ENCODE assay signal across 21 mouse cellular contexts in the genomic region with DNA sequence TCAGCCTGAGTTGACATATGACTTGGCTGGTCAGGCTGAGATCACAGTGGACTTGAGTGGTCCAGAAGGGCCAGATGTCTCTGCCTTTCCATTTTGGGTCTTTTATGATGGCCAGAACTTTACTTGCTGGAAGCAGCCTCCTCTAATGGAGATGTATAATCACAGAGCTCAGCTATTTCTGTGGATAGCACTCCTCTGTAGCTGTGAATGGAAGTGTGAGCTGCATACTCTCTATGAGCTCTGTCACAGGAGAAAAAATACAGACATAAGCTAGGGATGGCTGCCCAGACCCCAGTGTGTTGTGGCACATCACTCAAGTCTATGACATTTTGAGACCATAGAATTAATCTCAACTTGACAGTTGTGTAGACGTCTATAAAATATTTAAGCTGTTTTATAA.
"Had no signal": no experiment of that assay in that cellular context is flagged by ENCODE, and none has a peak within 500 bp of the region (broad histone marks: within the 10 kb centered on the region; RNA-seq: fewer than 3 reads in every experiment).

No protein-coding gene starts in this region.

- DNase-seq: cerebellum, adult 2 months; cerebellum, adult 8-10 months; cerebellum, adult 9-10 months; cerebellum, adult 9-11 months; cerebellum, postnatal 10 days; cerebellum, postnatal 14 days; cerebellum, postnatal 25 days; cerebellum, postnatal 36 days; embryo, embryonic 11 days; forebrain, postnatal 0 days; gastrocnemius, adult 2 months; gastrocnemius, postnatal 10 days; gastrocnemius, postnatal 14 days; gastrocnemius, postnatal 25 days; gastrocnemius, postnatal 36 days; heart, adult 18-20 months; heart, adult 2 months had no signal

- ATAC-seq: forebrain, embryonic 13.5 days; forebrain, embryonic 14.5 days; forebrain, embryonic 15.5 days; forebrain, embryonic 16.5 days; forebrain, postnatal 0 days had no signal
